Mouse (Mus musculus): ENCODE data around the gene Mypn. TPM values are rescaled to one million over a fixed set of nuclear protein-coding genes. Genes with fewer than 3 reads are reported as not detected.
A peak's percentile ranks its signal among the peaks of the same experiment; 100 is the strongest.

Mypn gene
- polyA plus RNA-seq, 1 experiment: 0.23 TPM

DNA sequence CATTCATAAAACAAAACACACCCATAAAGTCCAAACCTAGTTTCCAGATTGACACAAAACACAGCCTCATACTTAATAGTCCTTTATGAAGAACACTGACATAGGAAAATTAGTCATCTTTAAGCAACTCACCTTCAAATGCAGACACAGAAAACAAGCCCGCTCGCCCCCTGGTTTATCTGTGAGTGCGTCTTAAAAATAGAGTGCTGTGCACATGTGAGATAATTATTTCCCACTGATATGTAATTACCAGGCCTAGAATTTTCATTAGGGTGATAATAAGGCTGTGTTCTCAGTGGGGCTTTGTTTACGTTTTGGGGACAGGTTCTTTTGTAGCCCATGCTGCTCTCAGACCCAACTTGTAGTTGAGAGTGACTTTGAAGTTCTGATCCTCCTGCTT lies 4.7 kb downstream of the Mypn start:
- no peak for DNase-seq (ENCODE audit: low read depth)

DNA sequence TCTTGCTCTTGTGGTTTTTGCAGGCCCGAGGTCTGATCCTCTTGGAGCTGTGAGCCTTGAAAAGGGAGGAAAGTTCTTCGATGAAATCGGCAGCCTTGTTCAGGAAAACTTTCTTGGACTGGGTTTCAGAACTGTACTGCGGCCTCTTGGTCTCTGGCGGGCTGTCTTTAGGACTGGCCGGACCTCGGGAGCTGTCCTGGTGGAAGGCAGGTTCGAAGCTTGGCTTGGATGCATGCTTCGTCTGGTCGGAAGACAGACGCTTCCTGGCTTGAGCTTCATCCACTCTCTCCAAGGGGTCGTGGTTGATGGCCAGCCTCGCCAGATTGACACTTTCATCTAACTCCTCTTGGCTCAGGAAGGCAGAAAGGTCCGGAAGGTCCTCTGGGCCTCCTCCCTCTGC lies 11.0 kb downstream of the Mypn start:
- DNase-seq (ENCODE audit: low read depth): no peak

DNA sequence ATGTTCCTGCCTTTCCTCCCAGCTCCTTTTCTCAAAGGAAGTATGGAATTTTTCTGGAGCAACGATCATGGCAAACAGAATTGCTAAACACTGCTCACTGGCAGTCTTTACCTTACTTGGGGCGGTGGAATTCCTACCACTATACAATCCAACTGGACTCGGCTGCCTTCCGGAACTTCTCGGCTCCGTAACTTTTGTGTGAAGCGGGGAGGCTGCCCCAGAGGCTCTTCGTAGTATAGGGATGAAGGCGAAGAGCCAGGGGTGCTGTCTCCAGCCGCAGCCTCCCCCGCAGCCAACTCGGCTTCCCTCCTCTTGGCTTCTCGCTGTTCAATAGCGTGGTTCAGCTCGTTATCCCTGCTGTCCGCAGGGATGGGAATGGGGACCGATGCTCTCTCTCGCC lies 11.5 kb downstream of the Mypn start:
- no peak for DNase-seq (ENCODE audit: low read depth)

DNA sequence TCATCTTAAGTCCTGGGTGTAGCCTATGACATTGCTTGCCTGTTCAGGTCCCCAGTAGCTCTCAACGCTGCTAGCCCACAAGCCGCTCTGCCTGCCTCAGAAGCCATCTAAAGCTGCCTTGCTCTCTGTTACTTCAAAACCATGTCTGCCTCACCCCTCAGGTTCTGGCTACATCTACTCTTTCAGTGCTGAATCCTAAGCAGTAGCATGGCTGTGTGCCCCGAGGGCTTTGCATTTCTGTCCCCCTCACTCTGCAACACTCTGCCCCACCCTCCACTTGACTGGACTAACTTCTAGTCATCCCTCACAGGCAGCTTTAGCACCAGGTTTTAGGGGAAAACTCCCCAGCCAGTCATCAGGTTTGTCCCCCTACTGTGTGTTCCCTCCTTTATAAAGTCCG lies 19.3 kb downstream of the Mypn start:
- DNase-seq (ENCODE audit: low read depth): no peak

DNA sequence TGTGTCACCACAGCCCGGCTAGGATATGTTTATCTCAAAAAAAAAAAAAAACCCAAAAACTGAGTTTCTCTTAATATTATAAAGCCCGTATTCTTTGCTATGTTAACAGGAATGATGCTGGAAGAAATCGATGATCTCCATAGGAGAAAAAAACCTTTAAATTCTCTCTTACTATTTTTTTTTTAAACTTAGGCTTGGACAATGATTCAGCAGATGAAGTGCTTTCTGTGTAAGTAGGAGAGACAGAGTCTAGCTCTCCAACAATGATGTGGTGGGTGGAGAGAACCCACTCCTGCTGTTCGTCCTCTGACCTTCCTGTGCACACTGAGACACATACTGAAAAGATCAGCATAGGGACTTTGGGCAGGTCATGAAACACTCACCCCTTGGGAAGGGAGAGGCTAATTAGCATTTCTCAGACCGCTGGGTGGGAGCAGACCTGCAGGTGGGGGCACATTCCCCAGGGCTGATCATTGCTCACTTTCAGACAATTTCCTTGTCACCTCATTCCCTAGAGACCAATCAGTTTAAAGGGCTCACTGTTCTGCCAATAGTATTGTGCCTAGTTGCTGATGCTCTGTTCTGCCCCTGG lies 21.5 kb downstream of the Mypn start:
- DNase-seq (ENCODE audit: low read depth): no peak

DNA sequence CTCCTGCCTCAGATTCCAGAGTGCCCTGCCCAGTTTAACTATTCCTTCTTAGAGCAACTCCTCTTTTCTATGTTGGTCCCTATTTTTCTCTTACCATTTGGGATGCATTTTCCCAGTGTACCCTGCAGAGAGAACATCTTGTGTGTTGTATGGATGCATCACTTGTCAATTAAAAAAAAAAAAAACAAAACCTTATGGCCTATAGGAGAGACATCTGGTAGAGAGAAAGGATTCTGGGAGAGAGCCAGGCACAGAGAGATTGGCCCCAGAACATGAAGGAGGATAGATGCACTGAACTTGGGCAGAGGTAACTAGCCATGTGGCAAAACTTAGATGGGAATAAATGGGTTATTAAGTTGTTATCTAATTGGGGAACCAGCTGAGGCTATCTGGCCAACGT lies 22.6 kb downstream of the Mypn start:
- DNase-seq (ENCODE audit: low read depth): no peak

DNA sequence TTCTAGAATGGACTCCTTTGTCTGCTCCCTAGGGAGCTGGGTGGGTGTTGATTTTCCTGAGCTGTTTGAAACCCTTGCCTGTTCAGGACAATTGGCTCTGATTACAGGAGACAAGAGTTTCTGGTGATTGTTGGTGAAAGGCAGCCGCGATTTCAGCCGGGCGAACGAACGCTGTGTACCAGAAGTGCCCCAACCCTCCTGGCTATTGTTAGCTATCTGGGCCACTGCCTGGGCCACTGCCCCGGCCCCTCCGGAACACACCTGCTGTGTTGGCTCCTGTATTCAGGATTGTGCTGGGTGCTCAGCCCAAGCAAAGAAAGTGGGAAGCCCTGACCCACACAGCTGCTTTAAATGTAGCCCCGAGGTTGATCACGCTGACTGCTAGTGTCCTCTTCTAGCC lies 24.2 kb downstream of the Mypn start:
- no peak for DNase-seq (ENCODE audit: low read depth)

DNA sequence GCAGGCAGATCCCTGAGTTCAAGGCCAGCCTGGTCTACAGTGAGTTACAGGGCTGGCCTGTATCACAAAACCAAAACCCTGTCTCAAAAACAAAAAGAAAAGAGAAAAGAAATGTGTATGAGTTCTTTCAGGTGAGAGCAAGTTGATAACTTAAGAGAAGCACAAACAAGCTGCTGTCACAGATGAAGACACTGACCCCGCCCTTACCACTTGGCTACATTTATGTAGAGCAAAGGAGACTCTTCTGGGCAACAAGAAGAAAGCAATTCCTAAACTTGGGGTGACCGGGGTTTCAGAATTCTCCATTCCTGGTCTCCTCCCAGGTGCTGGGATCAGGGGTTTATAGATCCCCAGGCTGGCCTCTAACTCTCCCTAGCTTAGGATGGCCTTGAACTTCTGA lies 25.4 kb downstream of the Mypn start:
- DNase-seq (ENCODE audit: low read depth): no peak

DNA sequence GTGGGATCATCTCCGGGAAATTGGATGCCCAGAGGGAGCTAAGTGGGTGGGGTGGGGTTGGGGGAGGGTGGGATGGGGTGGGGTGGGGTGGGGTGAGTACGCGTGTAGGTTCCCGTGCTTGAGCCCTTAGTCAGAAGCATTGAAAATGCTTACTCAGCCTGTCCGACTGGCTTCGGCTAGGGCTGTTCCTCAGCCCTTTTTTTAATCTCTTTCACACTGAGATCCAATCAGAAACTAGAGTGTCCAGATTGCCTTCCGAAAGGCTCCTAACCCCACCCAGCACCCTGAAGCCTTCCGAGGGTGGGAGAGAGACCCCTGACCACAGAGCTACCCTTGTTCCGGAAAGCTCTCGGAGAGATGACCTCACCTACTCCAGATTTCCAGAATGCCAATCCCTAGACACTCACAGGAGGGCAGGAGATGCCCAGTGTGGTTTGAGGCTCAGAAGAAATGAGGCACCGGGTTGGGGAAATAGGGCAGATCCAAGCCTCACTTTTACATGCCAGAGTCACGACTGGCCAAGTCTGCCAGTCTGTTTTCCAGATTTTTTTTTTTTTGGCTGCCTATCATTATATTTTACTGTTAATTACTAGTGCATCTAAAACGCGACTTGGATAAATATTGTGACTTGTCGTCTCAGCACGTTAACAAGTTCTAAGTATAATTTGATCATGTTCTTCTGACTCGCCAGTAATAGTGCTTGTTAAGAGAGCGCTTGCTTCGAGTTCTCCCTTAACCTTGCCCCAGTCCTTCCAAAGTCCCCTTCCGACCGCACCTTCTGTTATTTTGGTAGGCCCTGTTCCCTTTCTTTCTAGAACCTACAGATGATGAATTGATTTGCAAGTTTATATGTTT lies 26.2 kb downstream of the Mypn start:
- DNase-seq (ENCODE audit: low read depth): no peak

DNA sequence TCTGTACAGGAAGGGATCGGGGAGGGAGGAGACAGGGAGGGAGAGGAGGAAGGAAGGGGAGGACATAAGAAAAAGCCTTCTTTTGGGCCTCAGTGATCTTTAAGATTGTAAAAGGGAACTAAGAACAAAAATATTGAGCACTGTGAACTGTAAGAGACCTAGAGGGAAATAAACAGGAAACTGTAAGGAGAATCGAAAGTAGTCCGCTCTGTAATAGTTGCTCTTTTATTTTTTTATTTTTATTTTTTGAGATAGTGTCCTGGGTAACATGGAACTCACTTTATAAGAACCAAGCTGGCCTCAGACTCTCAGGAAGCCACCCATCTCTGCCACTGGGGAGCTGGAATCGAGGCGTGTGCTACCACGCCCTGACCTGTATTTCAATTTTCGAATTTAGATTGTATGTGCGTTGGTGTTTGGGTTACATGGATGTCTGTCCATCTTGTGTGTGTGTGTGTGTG lies 27.3 kb downstream of the Mypn start:
- DNase-seq (ENCODE audit: low read depth): no peak

DNA sequence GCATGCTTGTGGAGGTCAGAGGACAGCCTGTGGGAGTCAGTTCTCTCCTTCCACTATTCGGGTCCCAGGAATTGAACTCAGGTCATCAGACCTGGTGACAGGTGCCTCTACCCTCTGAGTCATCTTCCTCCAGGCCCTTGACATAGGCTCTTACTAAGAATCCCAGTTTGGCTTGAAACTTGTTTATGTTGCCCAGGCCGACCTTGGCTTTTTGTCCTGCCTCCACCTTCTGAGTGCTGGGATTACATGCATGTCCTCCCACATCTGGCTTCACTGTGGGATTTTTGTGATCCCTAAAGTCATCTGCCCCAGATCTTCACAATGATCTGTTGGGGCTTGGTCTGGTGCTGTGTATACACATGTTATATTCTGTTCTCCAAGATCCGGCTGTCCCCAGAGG lies 31.7 kb downstream of the Mypn start:
- peak; percentile 62 for DNase-seq (ENCODE audit: low read depth)

DNA sequence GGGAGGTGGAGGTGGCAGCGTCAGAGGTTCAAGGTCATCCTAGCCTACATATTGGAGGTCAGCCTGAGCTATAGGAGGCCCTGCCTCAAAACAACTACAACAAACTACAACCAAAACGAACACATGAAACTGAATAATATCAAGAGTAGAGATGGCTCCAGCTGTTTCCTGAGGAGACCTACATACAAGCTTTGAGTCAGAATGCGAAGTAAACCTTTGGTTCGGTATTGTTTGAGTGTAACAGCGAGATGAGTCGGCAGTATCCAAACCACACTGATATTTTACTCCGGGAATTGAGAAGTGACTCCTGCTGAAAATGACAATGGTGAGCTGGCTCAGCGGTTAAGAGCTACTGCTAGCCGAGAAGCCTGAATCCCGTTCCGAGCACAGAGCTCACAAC lies 34.2 kb downstream of the Mypn start:
- DNase-seq (ENCODE audit: low read depth): no peak

DNA sequence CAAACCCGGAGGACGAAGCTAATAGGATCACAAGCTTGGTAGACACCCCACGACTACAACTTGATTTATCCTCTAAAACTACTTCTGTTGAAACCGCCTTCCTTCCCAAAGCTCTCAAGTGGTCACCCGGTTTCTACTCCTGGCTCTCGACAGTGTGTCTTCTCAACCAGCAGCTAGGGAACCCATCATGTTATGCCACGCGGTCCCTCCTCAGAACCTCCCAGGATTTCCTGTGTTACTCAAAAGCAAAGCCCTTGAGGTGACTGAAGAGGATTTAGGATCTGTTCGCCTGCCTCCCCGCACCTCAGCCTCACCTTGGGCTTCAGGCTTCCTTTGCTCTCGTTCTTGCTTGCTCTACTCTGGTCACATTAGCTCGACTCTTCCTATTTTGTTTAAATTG lies 35.6 kb downstream of the Mypn start:
- DNase-seq (ENCODE audit: low read depth): no peak

DNA sequence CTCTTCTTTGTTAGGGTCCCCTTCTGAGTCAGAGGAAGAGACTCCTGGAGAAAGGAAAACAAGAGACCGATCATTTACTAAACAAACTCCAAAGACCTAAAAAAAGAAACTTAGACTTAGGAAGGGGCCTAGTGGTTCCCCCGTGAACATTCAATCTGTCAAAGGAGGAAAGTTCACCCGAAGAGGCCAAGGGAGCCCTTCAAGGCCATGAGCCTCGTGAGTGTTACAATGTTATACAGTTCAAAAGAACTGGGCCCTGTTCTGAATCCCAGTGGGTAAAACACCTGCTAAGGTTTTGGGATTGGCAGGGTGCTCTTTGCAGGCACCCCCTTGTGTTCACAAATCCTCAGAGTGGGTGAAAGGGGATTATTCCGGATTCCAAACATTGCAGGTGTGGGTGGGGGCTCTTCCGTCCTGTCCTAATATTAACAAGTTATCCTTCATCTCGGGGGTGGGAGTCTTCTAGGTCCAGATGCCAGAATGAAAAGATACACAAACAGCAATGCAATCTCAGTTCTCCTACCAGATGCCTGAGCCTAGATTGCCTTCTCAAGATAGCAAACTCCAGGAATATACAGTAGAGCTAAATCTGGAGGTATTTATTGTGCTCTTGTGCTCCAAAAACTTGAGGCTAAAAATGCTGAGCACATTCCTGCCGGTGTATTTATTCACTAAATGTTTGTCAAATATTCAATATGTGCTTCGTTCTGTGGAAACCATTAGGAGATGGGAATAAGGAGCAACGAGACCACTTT lies 36.3 kb downstream of the Mypn start:
- DNase-seq (ENCODE audit: low read depth): no peak

DNA sequence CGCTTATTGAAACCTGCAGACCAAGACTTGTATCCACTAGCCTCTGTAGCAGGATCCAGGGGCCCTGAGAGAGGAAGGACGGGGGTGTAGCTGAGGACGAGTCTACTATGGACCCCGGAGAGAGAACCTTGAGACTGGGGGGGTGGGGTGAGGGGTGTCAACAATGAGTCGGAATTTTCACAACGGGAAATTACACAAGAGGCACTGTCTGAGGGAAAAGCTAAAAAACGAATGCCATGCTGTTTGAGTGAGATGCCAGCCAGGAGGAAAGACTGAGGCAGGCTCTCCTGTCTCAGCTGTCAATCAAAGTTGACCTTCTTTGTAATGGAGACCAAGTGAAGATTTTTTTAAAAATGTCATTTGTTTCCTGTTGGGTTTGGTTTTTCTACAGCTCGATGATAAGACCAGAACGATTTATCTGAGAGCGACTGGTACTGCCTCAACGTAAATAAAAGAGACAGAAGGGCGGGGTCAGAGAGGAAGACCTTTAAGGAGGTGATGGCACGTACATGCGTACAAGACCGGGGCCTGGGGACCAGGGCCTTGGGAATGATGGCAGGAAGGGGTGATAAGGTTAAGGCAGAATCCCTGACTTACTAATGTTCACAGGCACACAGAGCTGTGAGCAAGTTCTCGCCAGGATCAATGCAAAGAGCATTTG lies 37.9 kb downstream of the Mypn start:
- DNase-seq (ENCODE audit: low read depth): no peak

DNA sequence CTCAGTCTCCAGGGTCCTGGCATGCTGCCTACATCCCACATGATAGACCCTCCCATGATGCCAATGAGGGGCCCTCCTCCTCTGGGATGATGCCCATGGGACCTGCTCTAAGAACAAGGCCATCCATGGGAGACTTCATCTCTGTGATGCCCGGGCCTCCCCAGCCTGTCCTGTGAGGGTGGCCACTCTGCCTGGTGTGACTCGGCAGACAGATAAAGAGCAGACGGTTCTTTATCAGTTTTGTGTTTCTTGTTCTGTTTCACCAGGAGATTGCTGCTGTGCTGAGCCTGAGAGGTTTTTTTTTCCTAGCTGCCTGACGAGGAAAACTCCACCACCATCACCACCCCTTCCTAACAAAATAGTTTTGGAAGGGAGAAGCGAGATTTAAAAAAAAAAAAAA lies 42.5 kb downstream of the Mypn start:
- no peak for DNase-seq (ENCODE audit: low read depth)

DNA sequence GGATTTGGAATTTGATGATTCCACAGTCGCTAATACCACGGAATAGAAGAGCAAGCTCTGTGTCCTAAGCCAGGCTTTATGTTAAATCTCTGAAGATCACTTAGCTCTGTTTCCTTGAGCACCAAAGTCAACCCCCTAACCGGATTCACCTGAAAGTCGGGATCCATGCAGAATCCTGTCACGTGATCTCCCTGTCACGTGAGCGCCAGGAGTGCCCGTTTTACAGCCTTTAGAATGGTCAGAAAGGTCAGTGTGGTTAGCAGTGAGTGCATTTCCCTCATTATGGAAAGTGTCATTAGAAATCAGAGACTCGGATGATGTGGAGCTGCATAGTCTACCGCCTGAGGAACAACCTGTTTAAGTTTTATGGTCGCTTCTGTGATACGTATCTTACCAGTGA lies 43.1 kb downstream of the Mypn start:
- no peak for DNase-seq (ENCODE audit: low read depth)

DNA sequence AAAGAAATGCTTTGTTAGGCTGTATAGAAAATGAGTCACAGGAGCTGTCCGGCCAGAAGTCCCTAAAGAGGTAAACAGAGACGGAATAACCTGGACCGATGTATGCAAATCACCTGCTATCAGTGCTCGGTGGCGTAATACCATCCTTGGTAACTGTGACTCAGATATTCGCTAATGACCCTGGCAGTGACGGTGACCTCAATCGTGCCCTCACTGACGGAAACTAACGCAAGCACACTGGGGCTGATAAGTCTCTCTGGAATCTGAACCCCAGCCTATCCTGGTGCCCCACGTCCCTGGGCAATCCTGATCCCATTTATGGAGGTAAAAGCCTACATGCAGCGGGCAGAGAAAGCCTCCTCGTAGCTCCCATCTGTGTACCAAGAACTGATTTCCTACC lies 45.6 kb downstream of the Mypn start:
- no peak for DNase-seq (ENCODE audit: low read depth)

DNA sequence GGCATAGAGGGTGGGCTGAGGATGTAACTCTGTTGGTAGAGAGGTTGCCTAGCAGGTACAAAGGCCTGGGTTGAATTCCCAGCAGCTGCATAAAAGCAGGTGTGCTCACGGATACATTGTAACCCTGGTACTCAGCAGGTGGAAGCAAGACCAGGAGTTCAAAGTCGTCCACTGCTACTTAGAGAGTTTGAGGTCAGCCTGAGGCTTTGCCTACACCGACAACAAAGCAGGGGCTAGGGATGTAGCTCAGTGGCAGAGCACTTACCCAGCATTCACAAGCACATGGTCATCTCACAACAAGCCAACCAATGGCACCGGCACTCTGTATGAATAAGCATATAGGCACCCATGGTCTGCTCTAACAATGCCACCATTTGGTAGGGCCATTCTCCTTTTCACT lies 46.3 kb downstream of the Mypn start:
- no peak for DNase-seq (ENCODE audit: low read depth)

DNA sequence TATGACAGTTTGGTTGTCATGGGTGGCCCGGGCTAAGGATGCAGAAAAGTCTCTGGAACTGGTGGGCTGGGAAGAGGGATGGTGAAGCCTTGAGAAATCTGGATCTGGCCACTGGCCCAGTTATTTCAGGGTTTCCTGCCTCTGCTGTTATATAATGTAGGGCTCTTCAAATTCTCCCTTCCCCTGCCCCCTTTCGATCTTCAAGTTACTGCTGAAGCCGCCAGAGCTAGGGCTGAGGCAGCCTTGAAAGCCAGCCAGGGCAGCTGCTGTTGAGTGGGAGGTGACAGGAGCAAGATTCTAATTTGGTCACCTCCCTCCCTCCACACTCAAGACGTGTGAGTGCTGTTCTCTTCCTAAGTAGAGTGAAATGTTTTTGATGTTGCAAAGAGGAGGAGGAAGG lies 46.8 kb downstream of the Mypn start:
- no peak for DNase-seq (ENCODE audit: low read depth)

DNA sequence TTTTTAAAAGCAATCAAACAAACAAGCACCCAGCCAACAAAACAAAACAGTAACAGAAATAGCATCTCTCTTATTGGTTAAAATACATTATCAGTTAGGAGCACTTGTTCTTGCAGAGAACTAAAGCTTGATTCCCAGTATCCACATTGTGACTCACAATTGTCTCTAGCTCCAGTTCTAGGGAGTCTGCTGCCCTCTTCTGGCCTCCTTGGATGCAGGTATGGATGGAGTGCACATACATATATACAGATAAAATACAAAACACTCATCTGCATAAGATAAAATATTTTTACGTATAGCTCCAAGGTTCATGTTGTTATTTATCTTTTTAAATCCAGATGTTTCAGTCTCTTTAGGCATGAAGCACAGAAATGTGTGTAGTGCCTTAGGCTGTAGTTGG lies 47.4 kb downstream of the Mypn start:
- no peak for DNase-seq (ENCODE audit: low read depth)

DNA sequence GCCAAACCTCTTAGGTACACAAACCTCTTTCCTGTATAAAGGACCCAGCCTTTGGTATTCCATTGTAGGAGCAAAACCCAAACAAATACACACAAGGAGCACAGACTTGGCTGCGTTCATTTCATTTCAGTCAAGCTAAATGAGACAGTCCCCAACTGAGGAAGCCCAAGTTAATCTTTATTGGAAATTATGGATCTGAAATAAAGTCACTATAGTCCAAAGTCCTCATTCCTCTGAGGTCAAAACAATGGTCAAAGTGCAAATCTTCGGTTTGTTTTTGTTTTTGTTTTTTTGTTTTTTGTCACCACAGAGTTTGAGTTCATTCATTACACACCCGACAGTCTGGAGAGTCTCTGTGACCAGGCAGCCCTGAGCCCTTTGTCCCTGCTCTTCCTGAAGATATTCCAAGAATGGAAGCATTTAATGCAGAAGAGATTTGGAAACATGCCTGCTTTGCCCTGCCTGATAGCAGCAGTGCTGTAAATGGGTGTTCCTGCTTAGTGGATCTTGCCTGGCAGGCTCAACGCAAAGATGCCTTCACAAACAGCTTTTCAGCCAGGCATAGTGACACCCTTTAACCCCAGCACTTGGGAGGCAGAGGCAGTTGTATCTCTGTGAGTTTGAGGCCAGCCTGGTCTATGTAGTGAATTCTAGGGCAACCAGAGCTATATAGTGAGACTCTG lies 47.9 kb downstream of the Mypn start:
- DNase-seq (ENCODE audit: low read depth): no peak
